Mouse (Mus musculus) brain, embryonic 14.5 days (tissue): ENCODE results near the gene Mslnl.

ENCODE experiments used
- CTCF ChIP-seq: fragments of 200-500 bp; IDR thresholded peaks from 2 replicates; pipeline ENCODE4 v1.5.1; 2012; ENCODE audit warnings: inconsistent platforms, mild to moderate bottlenecking, moderate library complexity, borderline replicate concordance; ENCODE audit not compliant: insufficient read depth, insufficient read length; ENCODE audit errors: extremely low read depth
- POLR2A ChIP-seq: fragments of 200-500 bp; IDR thresholded peaks from 2 replicates; pipeline ENCODE4 v1.6.1; 2012; ENCODE audit warnings: mild to moderate bottlenecking, inconsistent platforms, borderline replicate concordance; ENCODE audit not compliant: poor library complexity, insufficient read depth, insufficient read length, severe bottlenecking; ENCODE audit errors: extremely low read depth

- TF ChIP-seq CTCF (no peak), POLR2A (no peak)
Observed at GRCm38 (mm10) chr17:25786781-25787504, 51.1 kb downstream of the Mslnl start.
